Mouse (Mus musculus) ES-Bruce4 (cell line): ENCODE measurements around the gene Cep41. TPM values are rescaled to one million over a fixed set of nuclear protein-coding genes. Genes with fewer than 3 reads are reported as not detected.

Experiments
- H3K27ac ChIP-seq: 2 replicates; pipeline ENCODE4 v1.5.1; 2012; ENCODE audit warnings: low read length, inconsistent platforms; ENCODE audit not compliant: insufficient read depth
- H3K27me3 ChIP-seq: 2 replicates; pipeline ENCODE4 v1.6.1; 2012; ENCODE audit warnings: mild to moderate bottlenecking, low read length, inconsistent platforms; ENCODE audit not compliant: control insufficient read depth, poor library complexity, insufficient read depth, severe bottlenecking
- H3K36me3 ChIP-seq: 2 replicates; pipeline ENCODE4 v1.6.1; 2012; ENCODE audit warnings: inconsistent platforms, mild to moderate bottlenecking, low read length, moderate library complexity; ENCODE audit not compliant: control insufficient read depth, poor library complexity, insufficient read depth, severe bottlenecking
- H3K4me1 ChIP-seq: one replicate; pipeline ENCODE4 v1.8.1; 2011; ENCODE audit warnings: low read length; ENCODE audit not compliant: control insufficient read depth, insufficient read depth
- H3K4me3 ChIP-seq: 2 replicates; pipeline ENCODE4 v1.5.1; 2011; ENCODE audit warnings: low read depth, mild to moderate bottlenecking, low read length
- H3K9ac ChIP-seq: 2 replicates; pipeline ENCODE4 v1.6.1; 2012; ENCODE audit warnings: low read depth, mild to moderate bottlenecking, inconsistent platforms; ENCODE audit not compliant: poor library complexity, severe bottlenecking
- H3K9me3 ChIP-seq: replicated peaks from 2 replicates; pipeline ENCODE4 v1.6.1; 2012; ENCODE audit warnings: mild to moderate bottlenecking, low read length, inconsistent platforms; ENCODE audit not compliant: control insufficient read depth, poor library complexity, insufficient read depth, severe bottlenecking
- CTCF ChIP-seq: IDR thresholded peaks from one replicate; pipeline ENCODE4 v1.8.1; 2011; ENCODE audit warnings: low read depth, low read length
- EP300 ChIP-seq: IDR thresholded peaks from 2 replicates; pipeline ENCODE4 v1.6.1; 2011; ENCODE audit warnings: low read depth, low read length; ENCODE audit not compliant: insufficient read depth
- POLR2A ChIP-seq: IDR thresholded peaks from one replicate; pipeline ENCODE4 v1.8.1; 2011; ENCODE audit warnings: low read length; ENCODE audit not compliant: insufficient read depth
- polyA plus RNA-seq: library from polyadenylated mRNA; stranded (reverse); fragments of >200 nt; gene quantifications from 2 replicates; pipeline ENCODE4 v1.2.4, GENCODE M21; 2011; ENCODE audit warnings: low read depth; ENCODE audit not compliant: missing spikeins, insufficient read depth, insufficient read length

Gene Cep41
- polyA plus RNA-seq, 1 experiment: 4.9 TPM

GRCm38 (mm10) chr6:30658619-30659018 is 34.9 kb downstream of the Cep41 start:
- H3K27ac ChIP-seq: no peak overlapping the region
- no peaks in the 10 kb centered on the region for H3K27me3 ChIP-seq
- no peaks in the 10 kb centered on the region for H3K4me1 ChIP-seq
- no peak for TF ChIP-seq CTCF
- TF ChIP-seq POLR2A: no peak
- TF ChIP-seq EP300: no peak
- no peak overlapping the region for H3K9ac ChIP-seq
- H3K36me3 ChIP-seq: no peaks in the 10 kb centered on the region
- no peak overlapping the region for H3K4me3 ChIP-seq
- H3K9me3 ChIP-seq: no peaks in the 10 kb centered on the region

GRCm38 (mm10) chr6:30657279-30657678 is 36.3 kb downstream of the Cep41 start:
- no peaks in the 10 kb centered on the region for H3K36me3 ChIP-seq
- no peak overlapping the region for H3K4me3 ChIP-seq
- no peaks in the 10 kb centered on the region for H3K27me3 ChIP-seq
- TF ChIP-seq CTCF: no peak
- no peak for TF ChIP-seq EP300
- TF ChIP-seq POLR2A: no peak
- H3K9ac ChIP-seq: no peak overlapping the region
- H3K27ac ChIP-seq: no peak overlapping the region
- no peaks in the 10 kb centered on the region for H3K9me3 ChIP-seq
- H3K4me1 ChIP-seq: no peaks in the 10 kb centered on the region

- no peak for TF ChIP-seq POLR2A
- TF ChIP-seq CTCF: no peak
- no peak for TF ChIP-seq EP300
- no peak overlapping the region for H3K27ac ChIP-seq
- no peak overlapping the region for H3K4me3 ChIP-seq
- no peaks in the 10 kb centered on the region for H3K36me3 ChIP-seq
- no peaks in the 10 kb centered on the region for H3K27me3 ChIP-seq
- H3K9me3 ChIP-seq: no peaks in the 10 kb centered on the region
- H3K9ac ChIP-seq: no peak overlapping the region
- no peaks in the 10 kb centered on the region for H3K4me1 ChIP-seq
Observed at GRCm38 (mm10) chr6:30654932-30655331, 38.6 kb downstream of the Cep41 start.

- Histone ChIP-seq H3K27me3 (no peaks in the 10 kb centered on the region), H3K4me1 (no peaks in the 10 kb centered on the region), H3K4me3 (no peak overlapping the region), H3K36me3 (no peaks in the 10 kb centered on the region), H3K27ac (no peak overlapping the region), H3K9ac (no peak overlapping the region), H3K9me3 (no peaks in the 10 kb centered on the region)
- TF ChIP-seq POLR2A (no peak), CTCF (no peak), EP300 (no peak)
Observed at GRCm38 (mm10) chr6:30654402-30654859, 39.1 kb downstream of the Cep41 start.

GRCm38 (mm10) chr6:30653518-30653917 is 40.0 kb downstream of the Cep41 start:
- Histone ChIP-seq H3K27ac (no peak overlapping the region), H3K9me3 (no peaks in the 10 kb centered on the region), H3K36me3 (no peaks in the 10 kb centered on the region), H3K4me1 (no peaks in the 10 kb centered on the region), H3K9ac (no peak overlapping the region), H3K27me3 (no peaks in the 10 kb centered on the region), H3K4me3 (no peak overlapping the region)
- no peak for TF ChIP-seq POLR2A
- no peak for TF ChIP-seq EP300
- TF ChIP-seq CTCF: no peak

- no peaks in the 10 kb centered on the region for H3K4me1 ChIP-seq
- H3K9ac ChIP-seq: no peak overlapping the region
Observed at GRCm38 (mm10) chr6:30652425-30653188, 40.9 kb downstream of the Cep41 start.

More at GRCm38 (mm10) chr6:30652425-30653188, 40.9 kb downstream of the Cep41 start:
- Histone ChIP-seq H3K4me3 (no peak overlapping the region), H3K36me3 (no peaks in the 10 kb centered on the region), H3K27ac (no peak overlapping the region), H3K9me3 (no peaks in the 10 kb centered on the region), H3K27me3 (no peaks in the 10 kb centered on the region)
- TF ChIP-seq CTCF (no peak), POLR2A (no peak), EP300 (no peak)
